Mouse (Mus musculus) 416B (cell line): ENCODE measurements at regions not wholly inside any gene's neighbourhood (a gene's known extent, or its start where the extent isn't known, plus 50 kb on each side); places are given as distances from the start of the nearest gene placed in this dataset.

Experiments
- DNase-seq: peaks from one replicate; pipeline ENCODE4 v3.0.0; 2011; ENCODE audit warnings: low read depth

DNA sequence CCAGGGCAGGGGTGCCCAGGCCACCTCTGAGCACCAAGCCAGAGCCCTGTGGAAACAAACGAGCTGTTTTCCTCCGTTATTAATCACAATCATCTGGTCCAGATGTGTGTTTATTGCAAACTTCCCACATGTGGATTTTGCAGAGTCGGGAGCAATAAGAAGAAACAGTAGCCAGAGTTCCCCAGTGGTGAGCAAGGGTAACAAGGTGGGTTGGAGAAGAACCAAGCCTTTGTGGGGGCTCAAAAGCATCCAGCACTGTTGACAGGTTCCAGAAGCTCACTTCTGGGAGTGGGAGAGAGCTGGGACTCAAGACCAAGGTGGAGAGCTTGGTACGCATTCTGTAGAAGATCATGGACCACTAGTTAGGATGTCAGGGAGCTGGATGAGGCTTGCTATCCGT, 63.6 kb downstream of the Hif1an start:
- DNase-seq: no peak

GRCm38 (mm10) chr19:44629705-44630104, 67.1 kb downstream of the Hif1an start:
- DNase-seq: no peak

GRCm38 (mm10) chr19:44631356-44632007, 68.8 kb downstream of the Hif1an start:
- no peak for DNase-seq

GRCm38 (mm10) chr19:44637145-44637719, 74.6 kb downstream of the Hif1an start:
- DNase-seq: no peak

GRCm38 (mm10) chr19:44640021-44640420, 77.4 kb downstream of the Hif1an start:
- no peak for DNase-seq

DNA sequence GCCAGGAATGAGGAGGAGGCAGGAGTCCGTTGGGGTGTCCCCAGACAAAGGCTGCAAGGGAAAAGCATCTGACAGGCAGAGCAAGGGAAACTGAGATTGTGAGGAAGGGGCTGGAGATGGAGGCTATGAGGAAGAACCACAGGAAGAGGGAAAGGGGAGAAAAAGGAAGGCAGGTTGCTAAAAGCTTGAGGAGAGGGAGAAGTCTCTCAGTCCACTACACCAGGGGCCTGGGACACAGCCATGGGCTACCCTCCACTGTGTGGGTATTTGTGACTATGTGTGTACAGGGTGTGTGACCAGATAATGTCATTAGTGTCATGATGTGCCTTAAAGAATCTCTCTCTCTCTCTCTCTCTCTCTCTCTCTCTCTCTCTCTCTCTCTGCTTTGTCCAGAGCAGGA, 77.9 kb downstream of the Hif1an start:
- no peak for DNase-seq

GRCm38 (mm10) chr19:44642294-44642693, 79.6 kb downstream of the Hif1an start:
- no peak for DNase-seq

DNA sequence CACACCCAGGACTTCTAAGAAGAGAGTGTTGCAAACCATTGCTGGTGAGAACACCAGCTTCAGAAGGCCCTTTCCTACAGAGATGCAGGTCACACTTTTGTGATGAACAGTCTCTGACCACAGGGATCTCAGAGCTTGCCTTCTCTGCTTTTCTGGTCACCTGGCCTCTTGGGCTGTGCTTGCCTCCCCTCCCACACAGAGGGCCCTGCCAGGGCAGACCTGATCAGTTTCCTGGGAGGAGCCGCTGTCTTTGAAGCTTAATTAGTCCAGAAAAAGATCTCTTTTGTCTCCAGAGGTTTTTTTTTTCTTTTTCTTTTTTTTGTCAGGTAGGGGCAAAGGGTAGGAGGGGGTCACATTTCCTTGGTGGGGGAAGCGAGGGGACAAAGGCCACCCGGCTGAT, 81.7 kb downstream of the Hif1an start:
- no peak for DNase-seq

DNA sequence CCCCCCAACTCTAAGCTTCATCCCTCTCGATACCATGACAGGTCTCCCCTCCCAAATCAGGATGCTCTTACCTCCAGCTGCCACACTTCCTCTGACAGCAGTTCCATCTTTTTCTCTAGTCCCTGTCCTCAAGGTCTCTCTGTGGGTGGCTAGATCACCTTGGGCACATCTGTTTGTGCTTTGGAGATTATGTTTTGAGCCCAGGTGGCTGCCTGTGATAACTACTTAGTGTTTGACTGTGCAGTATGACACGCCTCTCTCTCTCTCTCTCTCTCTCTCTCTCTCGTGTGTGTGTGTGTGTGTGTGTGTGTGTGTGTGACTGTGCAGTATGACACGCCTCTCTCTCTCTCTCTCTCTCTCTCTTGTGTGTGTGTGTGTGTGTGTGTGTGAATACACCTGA, 82.3 kb downstream of the Hif1an start:
- no peak for DNase-seq

DNA sequence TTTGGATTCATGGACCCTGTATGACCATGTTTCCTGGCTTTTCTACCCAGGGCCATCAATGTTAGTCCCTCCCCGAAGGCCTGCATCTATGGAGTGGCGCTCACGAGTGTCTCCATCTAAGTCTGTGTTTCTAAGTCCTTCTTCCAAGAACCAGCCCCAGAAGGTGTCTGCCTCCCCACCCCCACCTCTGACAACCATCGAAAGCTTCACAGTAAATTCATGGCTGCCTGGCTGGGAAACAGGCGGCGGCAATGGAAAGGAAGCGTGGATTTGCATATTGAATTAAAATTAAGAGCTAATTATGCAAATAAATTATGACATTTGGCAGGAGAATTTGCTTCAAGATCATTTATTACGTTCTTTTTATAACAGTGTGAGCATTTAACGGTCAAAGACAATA, 83.9 kb downstream of the Hif1an start:
- DNase-seq: no peak

GRCm38 (mm10) chr19:44649206-44649605, 86.6 kb downstream of the Hif1an start:
- no peak for DNase-seq

DNA sequence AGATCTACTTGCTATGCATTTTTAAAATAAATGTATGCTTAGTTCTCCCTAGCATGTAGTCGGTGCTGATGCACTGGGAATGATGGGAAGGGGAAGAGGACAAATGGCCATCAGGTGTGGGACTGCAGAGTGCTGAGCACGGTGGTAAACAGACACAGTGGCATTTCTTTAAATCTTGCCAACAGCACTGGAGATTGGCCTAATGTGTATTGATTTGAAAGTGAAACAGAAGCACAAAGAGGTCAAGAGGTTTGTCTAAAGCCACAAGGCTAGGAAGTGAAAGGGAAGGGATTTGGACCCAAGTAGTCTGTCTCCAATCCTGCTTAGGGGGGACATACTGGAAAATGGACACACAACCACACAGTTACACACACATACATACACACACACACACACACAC, 88.2 kb downstream of the Hif1an start:
- DNase-seq: no peak

DNA sequence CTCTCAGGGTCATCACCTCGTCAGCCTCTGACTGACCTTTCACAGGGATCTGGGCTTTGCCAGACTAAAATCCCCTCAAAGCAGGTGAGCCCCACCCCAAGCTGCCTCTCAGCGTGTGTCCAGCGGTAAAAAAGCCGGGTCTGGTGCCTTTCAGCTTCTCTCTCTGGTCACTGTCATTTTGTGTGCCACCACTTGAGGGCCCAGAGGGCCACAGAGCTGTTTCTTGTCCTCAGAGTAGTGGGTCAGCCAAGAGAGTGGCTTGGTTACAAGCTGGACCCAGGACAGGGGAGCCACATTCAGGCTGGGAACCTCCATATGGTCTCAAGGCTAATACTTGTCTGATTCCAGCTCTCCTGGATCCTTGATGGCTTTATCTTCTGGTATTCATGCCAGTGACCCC, 89.0 kb downstream of the Hif1an start:
- no peak for DNase-seq

- DNase-seq: peak; percentile 29
These were observed 93.1 kb downstream of the Hif1an start for GRCm38 (mm10) chr19:44655719-44656118.

DNA sequence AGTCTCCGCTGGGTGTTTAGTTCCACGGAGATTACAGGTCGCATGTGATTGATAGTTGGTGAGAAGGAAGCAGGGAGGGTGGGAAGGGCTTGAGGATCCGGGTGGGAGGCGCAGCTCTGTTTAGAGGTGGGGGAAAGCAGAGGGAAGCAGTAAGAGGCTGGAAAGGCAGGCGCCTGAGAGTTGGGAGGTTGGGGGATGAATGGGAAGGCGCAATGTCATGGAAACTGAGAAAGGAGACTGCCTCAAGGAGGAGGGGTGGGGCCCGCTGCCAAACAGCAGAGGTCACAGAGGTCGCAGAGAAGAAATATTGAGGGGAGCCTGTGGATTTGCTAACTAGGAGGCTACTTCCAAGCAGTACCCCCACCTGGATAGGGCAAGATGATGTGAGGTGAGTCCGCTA, 96.5 kb upstream of the Pax2 start:
- no peak for DNase-seq

GRCm38 (mm10) chr19:44669535-44669958, 86.3 kb upstream of the Pax2 start:
- DNase-seq: no peak

DNA sequence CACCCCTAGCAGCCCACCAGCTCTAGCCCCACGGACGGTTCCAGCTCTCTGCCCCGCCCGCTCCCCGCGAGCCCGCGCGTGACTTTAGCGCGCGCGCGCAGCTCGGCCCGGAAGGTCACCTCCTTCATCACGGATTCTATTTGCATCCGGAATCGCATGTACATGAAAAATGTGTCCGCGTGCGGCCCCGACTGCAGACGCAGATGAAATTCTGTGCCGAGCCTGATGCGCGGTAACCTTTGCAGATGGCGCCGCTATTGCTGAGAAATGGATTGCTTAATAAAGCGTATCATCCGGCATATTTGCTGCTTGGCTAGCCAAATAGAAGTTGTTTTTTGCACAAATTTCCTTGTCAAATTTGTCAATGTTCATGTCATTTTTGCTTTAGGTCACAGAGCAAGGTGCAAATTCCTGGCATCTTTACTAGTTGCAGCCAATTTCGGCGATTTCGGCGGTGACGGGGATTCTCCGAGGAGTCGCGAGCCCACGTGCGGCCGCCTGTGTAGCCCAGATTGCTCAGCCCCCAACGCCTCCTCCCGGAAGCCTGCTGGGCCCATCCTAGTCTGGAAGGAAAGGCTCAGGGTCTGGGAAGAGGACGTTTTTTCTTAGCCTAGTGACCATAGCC, 81.1 kb upstream of the Pax2 start:
- no peak for DNase-seq

GRCm38 (mm10) chr19:44676555-44677120, 79.2 kb upstream of the Pax2 start:
- DNase-seq: no peak

DNA sequence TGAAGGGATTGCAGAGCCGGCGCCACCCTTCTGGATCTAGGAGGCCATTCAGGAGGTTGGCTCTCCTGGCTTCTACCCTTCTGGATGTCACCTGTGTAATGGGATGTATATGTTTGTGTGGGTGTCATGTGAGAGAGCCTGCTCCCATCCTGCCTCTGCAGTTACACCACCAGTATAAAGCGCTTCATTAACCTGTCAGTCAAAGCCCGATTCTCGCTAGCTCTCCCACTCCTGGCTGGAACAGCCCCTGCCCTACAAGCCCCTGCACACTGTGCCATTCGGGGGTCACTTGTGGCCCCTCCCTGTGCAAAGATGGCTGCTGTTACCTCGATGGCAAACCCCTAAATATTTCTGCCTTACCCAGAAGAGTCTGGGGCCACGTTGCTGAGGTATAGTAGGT, 78.5 kb upstream of the Pax2 start:
- DNase-seq: no peak

GRCm38 (mm10) chr19:44678686-44679085, 77.2 kb upstream of the Pax2 start:
- DNase-seq: no peak

DNA sequence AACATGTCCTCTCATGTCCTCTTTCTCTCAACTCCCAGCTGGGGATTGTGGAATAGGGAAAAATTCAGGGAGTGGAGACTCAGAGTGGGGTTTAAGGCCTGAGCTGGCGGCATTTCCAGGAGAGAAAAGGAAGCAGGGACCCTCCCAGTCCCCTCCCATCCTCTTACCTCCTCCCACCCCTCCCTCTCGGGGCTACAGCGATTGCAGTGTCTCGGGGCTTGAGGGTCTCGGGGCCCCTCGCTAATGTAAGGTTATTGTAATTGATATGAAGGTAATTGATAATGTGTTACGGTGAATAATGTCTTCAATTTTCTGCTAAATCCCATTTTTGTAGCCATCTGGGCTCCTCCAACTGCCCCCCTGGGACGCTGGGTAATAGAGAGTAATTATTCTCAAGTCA, 74.2 kb upstream of the Pax2 start:
- DNase-seq: no peak

- no peak for DNase-seq
These were observed 72.7 kb upstream of the Pax2 start for GRCm38 (mm10) chr19:44683191-44683590.

GRCm38 (mm10) chr19:44684061-44684514, 71.8 kb upstream of the Pax2 start:
- no peak for DNase-seq
